Mouse (Mus musculus): Measurements from ENCODE around the gene Apol7e.
"Not testable (repeated sequence)": the region's sequence is repeated elsewhere in the genome, so short reads cannot be mapped to it uniquely, and the experiment has no call there.

Apol7e gene

DNA sequence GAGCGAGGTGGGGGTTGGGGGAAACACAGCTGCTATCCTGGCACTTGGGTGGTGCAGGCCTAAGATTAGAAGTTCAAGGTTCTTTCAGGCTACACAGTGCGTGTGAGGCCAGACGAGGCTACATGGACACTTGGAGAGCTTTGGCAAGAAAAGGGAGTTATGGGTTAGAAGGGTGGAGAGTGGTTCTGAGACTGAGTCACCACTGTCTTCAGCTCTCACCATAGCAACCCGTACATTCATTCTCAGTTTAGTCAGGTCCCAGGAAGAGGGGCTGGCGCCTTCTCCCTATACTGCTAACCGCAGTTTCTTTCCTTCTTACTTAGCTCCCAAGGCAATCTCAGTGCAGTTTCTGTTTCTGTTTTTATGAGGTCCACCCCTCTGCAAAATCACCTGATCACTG, 42.9 kb downstream of the Apol7e start:
- not testable (repeated sequence) for DNase-seq

DNA sequence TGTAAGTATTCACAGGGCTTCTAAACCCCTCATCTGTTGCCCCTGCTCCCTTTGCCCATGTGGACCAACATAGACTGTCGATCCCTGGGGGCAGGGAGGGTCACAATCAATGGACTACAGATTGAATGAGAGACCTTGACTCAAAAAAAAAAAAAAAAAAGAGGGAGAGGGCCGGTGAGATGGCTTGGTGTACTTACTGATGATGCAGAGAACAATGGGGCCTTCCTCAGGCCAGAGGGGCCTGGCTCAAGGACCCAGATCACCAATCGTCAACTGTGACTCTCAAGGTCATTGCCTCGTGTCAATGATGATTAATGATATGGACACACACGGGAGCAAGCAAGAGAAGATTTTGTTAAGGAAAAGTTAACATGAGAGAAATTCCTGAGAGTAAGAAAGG, 46.0 kb downstream of the Apol7e start:
- DNase-seq = no peak

DNA sequence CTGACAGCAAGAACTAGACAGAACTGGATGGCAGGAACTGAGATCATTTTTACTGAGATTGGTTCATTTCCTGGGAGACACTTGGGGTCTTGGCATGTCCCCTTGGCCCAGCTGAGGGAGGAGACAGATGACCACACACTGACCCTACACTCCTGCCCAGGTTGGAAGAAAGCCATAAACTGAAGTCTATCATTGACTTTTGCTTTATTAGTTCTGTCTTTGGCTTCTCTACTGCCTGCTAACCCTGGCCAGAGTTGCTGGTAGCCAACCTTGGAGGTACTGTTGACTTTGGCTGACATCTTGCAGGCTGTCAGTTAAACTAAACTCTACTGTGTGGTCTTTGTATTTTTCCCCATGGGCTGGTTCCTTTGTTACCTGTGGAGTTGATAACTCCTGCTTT, 46.4 kb downstream of the Apol7e start:
- DNase-seq = no peak

DNA sequence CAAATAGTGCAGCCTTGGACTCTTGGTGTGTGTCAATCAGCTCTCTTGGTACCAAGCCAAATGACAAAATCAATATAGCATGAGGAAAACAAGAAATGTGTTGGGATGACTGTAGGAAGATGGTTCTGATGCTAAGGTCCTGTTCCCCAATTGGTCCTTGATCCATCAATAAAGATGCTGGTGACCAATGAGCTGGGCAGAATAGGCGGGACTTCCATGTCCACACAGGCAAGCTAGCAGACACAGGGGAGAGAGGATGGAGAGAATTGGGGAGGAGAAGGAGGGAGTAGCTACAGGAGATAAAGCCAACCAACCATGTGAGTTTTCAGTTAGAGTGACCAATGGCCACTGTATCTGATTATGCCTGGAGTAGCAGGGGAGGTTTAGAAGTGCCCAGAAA, 47.7 kb downstream of the Apol7e start:
- no peak for DNase-seq

DNA sequence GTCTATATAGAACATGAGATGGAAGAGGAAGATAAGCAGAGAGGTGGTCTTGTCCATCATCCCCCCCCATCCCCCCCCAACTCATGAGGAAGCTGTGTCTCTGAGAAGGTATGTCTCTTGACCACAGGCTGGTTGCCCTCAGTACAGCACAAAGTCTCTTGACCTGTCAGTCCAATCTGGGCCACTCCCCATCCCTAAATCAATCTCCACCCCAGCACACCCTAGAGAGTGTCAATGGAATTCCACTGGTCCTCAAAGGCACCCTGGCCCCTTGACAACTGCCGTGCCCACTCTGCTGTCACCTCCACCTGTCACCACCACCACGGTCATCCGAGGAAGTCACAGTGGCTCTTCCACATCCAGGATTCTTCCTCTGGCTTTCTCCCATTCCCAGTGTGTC, 49.8 kb downstream of the Apol7e start:
- no peak for DNase-seq

DNA sequence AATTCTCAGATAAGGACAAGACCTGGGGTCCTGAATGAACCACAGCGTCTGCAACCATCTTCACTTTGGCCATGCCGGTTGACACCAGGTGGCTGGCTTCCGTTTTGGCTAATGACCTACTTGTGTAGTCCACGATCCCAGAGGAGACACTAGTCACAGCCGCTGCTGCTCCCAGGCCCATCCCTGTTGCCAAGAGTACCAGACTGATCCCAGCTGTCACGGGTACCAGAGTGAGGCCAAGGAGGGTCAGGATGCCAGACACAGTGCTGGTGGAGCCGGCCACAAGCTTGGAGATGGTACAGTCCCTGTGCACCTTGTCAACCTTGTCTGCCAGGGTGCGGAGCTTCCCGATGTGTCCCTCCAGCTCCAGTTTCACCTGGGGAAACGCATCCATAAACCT, 51.1 kb downstream of the Apol7e start:
- no peak for DNase-seq

DNA sequence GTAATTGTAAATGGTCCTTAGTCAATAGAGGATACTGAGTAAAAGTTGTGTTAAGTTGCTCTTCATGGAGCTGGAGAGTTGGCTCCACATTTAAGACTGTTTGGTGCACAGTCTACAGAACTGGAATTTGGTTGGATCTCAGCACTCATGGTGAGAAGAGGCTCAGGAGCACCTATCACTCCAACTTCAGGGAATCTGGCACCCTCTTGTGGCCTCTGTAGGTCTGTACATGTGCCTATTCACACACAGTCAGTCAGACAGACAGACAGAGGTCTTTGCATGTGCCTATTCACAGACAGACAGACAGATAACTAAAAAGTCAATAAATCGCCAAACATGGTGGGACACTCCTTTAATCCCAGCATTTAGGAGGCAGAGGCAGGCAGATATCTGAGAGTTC, 51.8 kb downstream of the Apol7e start:
- peak; percentile 54 to 60 for DNase-seq

DNA sequence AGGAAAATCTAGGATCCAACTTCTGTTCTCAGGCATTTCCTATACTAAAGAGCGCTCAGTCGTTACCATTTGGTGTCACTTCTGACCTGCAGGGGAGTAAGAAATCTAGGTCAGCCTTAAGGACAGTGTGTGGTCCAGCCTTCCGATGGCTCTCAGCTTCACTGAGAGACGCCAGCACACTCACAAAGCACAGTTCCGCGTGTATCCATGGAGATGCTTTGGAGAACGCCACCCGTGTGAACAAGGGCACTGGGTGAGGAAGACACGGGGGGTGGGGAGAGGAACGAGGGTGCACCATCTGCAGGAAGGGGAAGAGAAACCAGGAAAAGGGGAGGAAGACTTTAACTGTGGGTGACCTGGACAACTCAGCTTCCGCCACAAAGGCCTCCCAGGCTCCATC, 53.8 kb downstream of the Apol7e start:
- DNase-seq = no peak

DNA sequence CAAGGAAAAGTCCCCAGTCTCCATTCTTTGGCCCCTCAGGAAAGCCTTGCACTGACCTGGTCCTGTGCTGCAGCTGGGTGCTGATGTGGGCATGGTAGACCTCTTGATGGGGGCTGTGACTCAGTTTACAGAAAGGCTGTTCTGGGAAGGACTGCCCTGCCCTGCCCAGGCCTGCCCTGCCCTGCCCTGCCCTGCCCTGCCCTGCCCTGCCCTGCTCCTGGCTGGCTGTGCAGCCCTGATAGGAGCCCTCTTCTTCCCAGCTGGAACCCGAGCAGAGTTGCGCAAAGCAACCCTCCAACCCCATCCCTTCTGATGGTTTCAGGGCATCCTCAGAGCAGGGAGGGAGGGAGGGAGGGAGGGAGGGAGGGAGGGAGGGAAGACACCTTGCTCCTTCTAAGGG, 56.5 kb downstream of the Apol7e start:
- no peak for DNase-seq

DNA sequence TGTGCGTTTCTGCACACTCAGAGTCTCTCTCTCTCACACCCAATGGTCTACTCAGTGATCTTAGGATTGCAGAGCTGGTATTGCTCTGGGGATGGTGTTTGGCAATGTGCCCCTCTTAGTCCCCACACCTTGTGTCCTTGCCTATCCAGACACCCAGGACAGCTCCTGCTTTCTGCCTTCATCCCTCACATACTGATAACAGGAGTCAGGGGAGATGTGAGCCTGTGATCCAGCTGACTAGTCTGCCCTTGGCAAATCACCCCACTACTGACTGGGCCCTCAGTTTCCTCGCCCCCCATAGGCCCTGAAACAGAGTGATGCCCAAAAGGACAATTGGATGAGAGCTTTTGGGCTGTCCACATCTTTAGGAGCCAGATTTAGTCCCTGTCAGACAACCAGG, 57.4 kb downstream of the Apol7e start:
- DNase-seq = no peak

DNA sequence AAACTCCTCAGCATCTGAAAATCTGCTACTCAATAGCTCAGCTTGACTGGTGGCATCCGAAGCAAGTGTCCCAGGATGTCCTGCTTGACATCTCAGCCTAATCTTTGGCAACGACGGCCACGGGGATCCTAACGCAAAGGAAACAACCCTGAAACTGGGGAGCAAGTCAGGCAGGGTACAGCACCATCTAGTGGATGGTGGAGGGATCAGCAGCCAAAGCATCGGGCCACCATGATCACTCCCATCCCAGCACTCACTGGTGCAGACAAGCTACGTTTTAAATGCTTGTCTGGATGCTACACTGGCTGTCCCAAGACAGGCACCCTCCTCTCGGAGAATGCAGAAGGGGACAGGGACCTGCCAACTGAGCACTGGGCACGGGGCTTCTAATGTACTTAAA, 58.2 kb downstream of the Apol7e start, which contains the start of gene Apol8:
Apol8 (minus strand) TSS at position 156 of the 400 bp plus-strand sequence.
- DNase-seq = peak; percentile 56

DNA sequence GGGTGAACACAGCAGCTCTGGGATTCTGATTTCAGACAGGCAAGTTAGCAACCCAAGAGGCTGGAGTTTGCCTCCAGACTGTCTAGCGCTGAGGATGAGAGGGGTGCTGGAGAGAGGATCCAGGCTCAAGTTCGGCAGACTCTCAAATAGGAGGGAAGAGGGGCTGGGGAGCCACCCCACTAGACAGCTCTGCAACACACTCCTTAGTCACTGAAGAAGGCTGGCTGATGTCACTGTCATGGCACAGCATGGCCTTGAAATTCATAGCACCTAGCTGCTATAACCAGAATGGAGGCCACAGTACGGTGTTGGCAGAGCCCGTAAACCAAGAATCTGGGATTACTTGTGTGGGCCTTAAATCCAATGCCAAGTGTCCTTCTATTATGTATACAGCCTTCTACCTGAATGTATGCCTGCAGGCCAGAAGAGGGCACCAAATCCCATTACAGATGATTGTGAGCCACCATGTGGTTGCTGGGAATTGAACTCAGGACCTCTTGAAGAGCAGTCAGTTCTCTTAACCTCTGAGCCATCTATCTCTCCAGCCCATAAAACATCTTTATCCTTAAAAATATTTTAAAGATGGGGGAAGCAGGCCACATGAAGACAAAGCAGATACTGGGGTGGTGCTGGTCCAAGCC, 59.0 kb downstream of the Apol7e start:
- DNase-seq = no peak

DNA sequence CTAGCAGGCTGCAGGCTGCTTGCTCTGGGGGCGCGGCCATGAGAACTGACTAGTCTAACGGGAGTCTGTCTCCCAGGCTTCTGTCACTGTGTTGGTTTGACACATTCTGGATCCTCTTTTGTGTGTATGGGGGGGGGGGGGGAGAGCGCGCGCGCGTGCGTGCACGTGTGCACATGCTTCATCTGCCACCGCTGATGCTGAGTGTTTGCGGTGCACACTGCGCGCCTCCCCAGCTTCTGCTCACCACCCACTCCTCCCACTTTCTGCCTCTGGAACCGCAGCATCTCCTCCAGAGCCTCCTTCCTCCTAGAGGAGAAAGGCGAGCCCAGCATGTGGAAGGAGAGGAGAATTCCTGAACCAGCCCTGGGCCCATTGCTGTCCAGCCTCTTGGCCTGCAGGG, 61.4 kb downstream of the Apol7e start:
- no peak for DNase-seq

DNA sequence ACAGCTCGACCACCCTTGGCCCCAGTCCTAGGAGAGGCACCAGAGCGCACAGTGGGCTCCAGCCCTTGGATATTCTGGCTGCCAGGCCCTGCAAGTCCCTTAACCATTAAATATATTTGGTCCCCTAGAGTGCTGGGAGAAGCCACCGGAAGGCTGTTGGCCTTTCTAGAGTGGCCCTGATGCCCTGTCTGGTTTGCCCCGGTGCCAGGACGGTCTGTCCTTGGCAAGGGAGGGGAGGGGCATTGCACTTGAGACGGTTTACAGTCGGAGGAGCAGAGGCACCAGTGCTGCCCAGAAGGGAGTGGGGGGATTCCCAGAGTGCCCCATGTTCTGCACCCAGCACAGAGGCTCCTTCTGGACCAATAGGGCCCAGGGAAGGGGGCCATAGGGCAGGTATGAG, 62.4 kb downstream of the Apol7e start:
- DNase-seq = no peak

DNA sequence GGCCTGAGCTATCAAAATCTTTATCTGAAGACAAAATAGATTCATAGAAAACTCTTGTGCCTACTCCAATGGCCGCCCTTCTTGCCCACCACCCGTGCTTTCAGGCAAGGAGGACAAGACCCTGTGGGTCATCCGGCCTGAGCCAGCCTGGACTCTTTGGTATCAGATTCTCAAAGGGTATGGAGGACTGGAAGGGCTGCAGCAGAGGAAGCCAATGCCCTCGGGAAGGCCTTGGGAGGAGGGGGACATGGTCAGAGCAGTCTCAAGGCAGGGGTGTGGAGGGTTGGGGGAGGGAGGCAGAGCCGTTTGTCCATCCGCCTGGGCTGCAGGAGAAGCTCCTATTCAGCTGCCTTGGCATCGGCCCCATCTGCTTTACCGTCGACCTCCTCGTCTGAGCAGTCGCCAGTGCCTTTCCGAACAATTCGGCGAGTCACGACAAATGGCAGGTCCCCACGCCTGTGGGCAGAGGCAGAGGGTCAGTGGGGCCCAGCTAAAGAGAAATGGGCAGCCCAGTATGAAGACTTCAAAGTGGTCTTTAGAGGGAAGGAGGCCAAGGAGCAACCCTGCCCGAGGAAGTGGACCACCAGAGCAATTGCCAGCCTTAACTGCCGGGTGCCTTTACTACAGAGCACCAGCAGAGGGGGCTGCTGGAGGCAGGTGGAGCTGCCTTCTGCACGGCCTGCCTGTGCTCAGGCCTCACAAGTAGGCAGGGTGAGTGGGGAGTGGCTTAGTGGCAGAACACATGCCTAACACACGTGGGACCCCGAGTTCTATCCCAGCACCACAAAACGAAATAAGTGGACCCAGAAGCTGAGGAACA, 63.1 kb downstream of the Apol7e start:
- peak; percentile 60 to 70 for DNase-seq

DNA sequence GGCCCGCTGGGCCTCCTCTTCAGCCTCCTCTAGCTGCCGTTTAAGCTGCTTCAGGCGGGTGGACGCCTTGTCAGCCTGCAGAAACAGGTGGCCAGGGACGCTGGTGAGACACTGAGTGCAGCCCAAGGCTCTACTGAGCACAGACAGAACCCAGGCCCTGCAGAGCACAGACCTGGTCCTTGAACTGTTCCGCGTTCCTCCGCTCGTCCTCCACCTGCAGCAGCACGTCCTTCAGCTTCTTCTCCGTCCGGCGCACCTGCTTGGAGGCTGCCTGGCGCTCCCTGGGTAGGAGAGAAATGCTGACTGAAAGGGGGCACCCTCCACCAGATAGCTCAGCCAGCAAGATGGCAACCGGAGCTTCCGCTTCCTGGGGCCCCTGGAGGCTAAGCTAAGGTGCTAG, 64.4 kb downstream of the Apol7e start:
- DNase-seq = no peak

DNA sequence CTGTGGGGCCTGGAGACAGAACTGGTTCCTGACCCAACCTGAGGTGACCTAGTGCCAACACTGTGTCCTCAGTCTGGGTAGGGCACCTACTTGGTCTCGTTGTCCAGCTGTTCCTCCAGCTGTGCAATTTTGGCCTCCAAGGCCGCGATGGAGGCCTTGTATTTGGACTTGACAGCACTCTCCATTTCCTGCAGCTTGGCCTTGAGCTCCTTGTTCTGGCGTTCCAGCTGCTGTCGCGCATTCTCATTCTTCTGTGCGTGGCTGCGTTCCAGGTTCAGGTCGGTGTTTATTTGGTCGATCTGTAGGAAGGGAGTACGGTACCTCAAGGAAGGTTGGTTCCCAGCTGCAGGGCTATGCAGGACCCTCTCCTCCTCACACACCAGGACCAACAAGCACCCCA, 65.0 kb downstream of the Apol7e start:
- no peak for DNase-seq

DNA sequence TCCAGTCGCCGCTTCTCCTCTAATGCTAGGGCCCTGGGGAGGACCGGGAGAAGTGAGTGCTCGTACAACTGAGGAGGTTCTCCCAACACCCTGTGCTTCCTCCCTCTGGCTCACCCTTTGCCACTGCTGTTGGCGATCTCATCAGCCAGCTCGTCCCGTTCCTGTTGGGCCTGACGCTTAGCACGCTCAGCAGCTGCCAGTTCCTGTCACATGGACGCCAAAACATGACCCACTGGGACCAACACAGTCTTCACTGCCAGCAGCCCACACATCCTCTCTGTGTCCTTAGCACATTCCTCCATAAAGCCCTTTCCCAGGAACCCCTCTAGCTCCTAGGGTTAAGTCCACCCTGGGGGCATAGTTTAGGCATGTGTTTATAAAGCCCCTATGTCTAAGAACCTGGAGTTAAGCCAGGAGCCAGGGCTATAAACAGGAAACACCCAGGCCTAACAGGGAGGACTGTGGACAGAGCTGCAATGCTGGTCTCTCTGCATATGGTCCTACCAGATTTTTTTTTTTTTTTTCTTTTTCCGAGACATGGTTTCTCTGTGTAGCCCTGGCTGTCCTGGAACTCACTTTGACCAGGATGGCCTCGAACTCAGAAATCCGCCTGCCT, 65.8 kb downstream of the Apol7e start:
- DNase-seq = no peak

DNA sequence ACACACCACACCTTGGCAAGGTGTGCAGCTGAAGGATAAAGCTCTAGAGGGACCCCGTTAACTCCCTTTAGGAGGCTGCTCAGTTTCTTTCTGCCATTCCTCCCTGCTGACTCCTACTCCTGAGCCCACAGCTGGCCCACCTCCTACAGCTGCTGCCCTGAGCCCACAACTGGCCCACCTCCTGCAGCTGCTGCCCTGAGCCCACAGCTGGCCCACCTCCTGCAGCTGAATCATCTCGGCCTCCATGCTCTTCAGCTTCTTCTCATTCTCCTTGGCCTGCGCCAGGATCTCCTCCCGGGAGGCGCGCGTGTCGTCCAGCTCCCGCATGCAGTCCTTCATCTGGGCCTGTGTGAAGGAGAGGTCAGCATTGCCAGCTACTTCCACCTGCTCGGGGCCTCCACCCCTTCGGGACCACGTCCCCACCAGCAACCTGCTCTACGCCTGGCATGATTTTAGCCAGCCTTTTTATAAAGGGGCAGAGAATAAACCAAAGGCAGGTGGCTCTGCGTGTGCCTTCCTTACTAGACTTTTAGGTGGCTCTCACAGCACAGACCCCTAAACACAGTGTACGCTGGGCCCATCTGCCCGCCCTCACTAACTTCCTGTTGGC, 66.9 kb downstream of the Apol7e start:
- DNase-seq = no peak

DNA sequence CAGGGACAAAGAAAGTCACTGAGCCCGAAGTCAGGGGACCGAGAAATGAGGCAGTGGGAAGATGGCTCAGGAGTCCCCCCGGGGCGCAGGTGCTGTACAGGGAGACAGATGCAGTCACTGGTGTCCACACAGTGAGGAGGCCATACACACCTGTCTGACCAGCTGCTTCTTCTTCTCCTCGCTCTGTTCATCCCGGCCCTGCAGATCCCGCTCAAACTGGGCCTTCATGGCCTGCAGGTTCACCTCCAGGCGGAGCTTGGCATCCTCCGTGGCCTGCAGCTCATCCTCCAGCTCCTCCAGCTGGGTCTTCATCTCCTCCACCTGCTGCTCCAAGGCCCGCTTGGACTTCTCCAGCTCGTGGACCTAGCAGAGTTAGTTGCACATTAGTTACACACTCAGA, 68.3 kb downstream of the Apol7e start:
- DNase-seq = no peak
